Mouse (Mus musculus): ENCODE measurements at regions not wholly inside any gene's neighbourhood (a gene's known extent, or its start where the extent isn't known, plus 50 kb on each side); places are given as distances from the start of the nearest gene placed in this dataset.

DNA sequence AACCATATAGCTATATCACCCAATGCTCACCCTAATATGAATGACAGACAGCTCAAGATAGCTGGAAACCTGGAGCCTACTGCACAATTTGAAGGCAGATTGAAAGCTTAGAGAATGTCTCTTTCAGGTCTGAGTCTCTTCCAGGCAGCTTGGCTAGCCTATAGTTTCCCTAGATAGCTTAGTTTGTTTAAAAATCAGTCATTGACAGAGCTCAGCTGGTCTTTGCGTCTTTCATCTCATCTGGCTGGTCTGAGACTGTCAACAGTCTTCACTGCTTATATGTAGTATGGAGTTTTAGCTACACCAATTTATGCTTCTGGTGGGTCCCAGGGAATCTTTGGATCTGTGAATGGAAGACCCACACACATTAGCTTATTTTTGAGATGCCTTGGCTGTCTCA is 188.4 kb upstream of the Sall1 start:
- no peak for DNase-seq (ENCODE audit: extremely low read depth, insufficient read length, low spot score)

- DNase-seq (ENCODE audit: extremely low read depth, insufficient read length, low spot score): no peak
Observed at GRCm38 (mm10) chr8:89229144-89229543, 185.2 kb upstream of the Sall1 start.

GRCm38 (mm10) chr8:89220870-89221269 is 176.9 kb upstream of the Sall1 start:
- no peak for DNase-seq (ENCODE audit: extremely low read depth, insufficient read length, low spot score)

- no peak for DNase-seq (ENCODE audit: extremely low read depth, insufficient read length, low spot score)
Observed at GRCm38 (mm10) chr8:89220381-89220780, 176.4 kb upstream of the Sall1 start.

DNA sequence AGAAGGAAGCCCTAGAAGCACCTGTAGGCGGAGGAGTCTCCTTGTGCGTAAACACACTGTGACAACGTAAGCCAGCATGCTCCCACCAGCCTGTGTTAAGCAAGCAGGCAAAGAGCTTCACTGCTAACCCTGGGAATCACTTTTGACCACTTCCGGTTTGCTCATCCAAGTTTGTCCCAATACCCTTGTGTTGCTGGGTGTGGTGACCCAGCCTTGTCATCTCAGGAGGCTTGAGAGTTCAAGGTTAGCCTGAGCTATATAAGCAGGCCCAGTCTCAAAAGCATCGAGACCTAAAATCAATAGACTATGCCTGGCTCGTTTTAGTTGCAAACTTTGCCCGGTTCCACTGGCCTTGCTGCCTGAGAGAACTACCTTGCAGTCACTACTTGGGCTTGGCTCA is 175.2 kb upstream of the Sall1 start:
- no peak for DNase-seq (ENCODE audit: extremely low read depth, insufficient read length, low spot score)

GRCm38 (mm10) chr8:89217689-89218088 is 173.7 kb upstream of the Sall1 start:
- no peak for DNase-seq (ENCODE audit: extremely low read depth, insufficient read length, low spot score)

- no peak for DNase-seq (ENCODE audit: extremely low read depth, insufficient read length, low spot score)
Observed at GRCm38 (mm10) chr8:89211931-89212330, 168.0 kb upstream of the Sall1 start.

DNA sequence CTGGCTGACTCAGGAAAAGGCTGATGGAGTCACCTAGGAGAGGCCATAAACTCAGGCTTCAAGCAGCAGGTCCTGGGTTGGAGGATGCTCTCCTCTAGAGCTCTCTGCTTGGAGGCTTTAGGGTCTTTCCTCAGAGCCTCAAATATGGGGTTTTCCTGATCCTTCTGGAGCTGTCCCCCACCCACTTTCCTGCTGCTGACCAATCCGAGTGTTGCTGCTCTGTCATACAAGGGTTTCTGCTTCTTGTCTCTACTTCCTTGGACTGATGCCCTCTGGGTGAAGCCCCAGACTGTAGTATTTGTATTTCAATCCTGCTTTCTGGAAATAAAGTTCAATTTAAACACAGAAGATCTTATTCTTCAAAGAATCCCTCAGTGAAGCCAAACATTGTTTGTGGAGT is 166.7 kb upstream of the Sall1 start:
- no peak for DNase-seq (ENCODE audit: extremely low read depth, insufficient read length, low spot score)

DNA sequence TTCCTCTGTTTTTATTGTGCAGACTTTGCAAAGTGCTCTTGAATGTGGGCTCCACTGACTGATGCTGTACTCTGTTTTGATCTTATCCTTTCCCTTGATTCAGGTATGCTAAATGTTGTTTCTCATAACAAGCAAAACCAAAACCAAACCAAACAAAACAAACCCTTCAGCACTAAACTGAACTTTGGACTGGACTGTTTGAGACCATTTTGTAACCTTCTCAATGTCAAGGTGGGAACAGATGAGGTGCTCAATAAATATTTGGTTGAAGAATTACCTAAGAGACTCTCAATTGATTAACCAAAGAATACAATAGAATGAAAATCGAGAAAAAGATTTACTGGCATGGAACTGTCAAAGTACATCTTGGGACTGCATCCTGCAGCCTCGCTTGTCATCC is 163.9 kb upstream of the Sall1 start:
- no peak for DNase-seq (ENCODE audit: extremely low read depth, insufficient read length, low spot score)

DNA sequence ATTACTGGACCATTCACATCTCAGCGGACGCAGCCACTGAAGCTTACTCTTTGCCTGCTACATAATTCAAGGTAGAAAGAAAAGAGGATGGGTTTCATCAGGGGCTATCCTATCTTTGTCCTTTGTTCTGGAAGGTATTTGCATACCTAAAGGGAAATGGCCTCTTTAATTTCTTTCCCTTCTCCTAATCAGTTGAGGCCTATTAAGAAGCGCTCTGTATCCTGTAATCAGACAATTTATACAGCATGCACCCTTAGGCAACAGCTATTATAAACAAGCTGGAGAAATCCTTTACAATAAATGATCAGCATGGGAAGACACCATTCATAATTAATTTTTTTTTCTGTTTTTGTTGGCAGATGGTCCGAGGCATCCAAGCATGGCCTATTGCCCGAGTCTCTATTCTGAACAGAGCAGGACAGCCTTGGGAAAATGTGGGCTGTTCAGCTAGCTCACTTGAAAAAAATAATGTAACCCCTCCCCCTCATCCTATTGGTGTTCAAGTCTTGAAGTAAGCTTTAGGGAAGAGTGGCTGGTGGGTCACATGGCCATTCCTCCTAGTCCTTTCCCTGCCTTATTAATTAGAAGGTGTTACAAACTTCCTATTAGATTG is 158.6 kb upstream of the Sall1 start:
- DNase-seq (ENCODE audit: extremely low read depth, insufficient read length, low spot score): no peak

GRCm38 (mm10) chr8:89200301-89200700 is 156.3 kb upstream of the Sall1 start:
- no peak for DNase-seq (ENCODE audit: extremely low read depth, insufficient read length, low spot score)

DNA sequence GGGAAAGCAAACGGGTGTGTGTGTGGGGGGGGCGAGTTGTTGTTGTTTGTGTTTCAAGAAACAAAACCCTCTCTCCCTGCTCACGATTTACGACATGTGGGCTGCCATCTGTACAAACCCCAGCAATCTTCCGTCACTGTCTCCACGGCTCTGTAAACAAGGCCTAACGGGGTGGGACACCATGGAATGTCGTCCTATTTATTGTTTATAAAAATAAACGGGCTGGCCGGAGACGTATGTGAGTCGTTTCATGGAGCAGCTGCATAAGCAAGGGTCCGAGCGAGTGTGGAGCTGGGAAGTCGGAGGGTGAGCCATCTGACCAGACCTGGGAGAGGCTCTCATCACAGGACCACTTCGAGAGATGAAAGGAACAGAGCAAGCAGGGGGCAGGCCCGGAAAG is 141.4 kb upstream of the Sall1 start:
- no peak for DNase-seq (ENCODE audit: extremely low read depth, insufficient read length, low spot score)

GRCm38 (mm10) chr8:89175631-89176030 is 131.7 kb upstream of the Sall1 start:
- no peak for DNase-seq (ENCODE audit: extremely low read depth, insufficient read length, low spot score)

GRCm38 (mm10) chr8:89171561-89171960 is 127.6 kb upstream of the Sall1 start:
- no peak for DNase-seq (ENCODE audit: extremely low read depth, insufficient read length, low spot score)

DNA sequence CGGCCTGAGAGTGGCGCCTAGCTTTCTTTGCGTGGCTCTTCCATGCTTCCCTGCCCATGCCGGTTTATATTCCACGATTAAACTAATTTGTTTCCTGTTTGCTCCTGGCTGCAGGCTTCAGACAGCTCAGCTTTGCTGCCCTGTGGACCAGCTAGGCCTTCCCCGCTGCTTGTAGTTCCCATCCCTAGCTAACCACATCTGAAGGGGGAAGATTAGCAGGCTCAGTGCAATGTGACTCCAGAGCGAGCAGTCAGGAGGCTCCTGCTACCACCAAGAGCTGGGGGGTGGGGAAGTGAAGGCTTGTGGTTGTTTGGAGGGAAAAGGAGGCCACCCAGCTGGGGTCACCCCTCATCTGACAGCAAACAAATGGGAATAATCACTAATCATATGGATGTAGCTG is 125.5 kb upstream of the Sall1 start:
- DNase-seq (ENCODE audit: extremely low read depth, insufficient read length, low spot score): no peak

DNA sequence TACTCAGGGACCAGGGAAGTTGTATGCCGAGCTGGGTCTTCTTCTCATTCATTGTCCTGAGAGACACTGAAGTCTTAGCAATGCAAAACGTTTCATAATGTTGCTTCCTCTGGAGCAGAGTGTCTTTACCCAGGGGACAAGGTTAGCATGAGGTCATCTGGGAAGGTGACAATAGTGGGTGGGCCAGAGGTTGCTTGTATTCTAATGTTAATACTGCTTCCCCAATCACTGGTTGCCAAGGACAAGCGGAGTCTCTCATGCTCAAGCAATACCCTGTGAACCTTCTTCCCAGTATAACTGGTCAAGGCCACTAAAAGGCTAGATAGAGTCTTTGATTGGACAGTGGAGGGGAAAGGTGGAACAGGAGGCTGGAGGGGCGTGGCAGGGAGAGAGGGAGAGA is 123.1 kb upstream of the Sall1 start:
- no peak for DNase-seq (ENCODE audit: extremely low read depth, insufficient read length, low spot score)

DNA sequence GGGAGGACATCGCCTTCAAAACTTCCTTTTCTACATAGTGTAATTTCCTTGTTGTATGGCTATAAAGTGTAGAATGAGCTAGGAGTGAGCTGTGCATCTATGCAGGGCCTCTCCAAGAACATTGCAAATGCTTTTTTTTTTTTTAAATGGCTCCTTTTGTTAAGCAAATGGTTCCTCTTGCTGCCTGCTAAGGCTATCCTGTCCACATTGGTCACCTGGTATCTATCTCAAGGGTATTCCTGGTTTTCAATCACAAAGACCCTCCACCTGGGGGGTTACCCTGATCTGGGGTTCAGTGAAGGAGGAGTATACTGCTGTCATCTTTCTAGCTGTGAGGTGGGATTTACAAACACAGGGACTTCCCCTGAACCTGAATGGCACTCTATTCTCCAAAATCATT is 112.9 kb upstream of the Sall1 start:
- no peak for DNase-seq (ENCODE audit: extremely low read depth, insufficient read length, low spot score)

GRCm38 (mm10) chr8:89153605-89154004 is 109.6 kb upstream of the Sall1 start:
- no peak for DNase-seq (ENCODE audit: extremely low read depth, insufficient read length, low spot score)

GRCm38 (mm10) chr8:89152867-89153595 is 109.1 kb upstream of the Sall1 start:
- no peak for DNase-seq (ENCODE audit: extremely low read depth, insufficient read length, low spot score)

DNA sequence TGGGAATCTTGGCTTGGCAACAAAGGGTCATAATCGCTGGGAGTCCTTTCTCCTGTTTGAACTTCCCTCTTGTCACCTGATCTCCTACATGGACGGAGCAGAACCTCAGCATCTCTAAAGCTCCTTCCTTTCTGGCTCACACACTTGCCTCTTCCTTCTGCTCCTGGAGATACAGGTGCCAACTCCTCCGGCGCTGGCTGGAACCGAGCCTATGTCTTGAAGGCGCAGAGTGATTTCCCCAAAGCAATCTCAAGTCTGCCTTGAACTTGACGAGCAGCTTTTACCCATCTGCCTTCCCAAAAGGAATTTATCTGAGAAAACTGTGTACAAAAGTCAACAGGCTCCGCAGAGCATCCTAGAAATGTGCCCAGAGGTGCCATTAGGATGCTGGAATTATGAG is 108.4 kb upstream of the Sall1 start:
- DNase-seq (ENCODE audit: extremely low read depth, insufficient read length, low spot score): no peak

DNA sequence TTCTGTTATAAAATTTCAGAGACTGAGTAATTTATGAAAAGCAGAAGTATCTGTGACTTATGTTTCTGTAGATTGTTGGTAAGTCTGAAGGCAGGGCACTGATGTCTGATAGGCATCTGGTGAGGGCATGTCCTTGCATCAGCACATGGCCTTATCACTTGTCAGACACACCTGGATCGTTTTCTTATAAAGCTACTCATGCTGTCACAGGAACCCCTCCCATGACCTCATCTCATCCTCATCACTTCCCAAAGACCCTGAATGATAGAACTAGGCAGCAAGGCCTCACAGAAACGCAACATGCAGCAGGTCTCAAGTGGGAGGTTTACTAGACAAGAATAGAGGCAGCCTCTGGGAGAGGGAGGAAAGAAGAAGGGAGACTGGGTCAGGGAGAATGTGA is 107.0 kb upstream of the Sall1 start:
- no peak for DNase-seq (ENCODE audit: extremely low read depth, insufficient read length, low spot score)

- DNase-seq (ENCODE audit: extremely low read depth, insufficient read length, low spot score): no peak
Observed at GRCm38 (mm10) chr8:89141529-89142235, 97.7 kb upstream of the Sall1 start.

All from 3134 (cell line).